Mouse (Mus musculus): Measurements from ENCODE around the gene Keg1. TPM values are rescaled to one million over a fixed set of nuclear protein-coding genes. Genes with fewer than 3 reads are reported as not detected.
"Not testable (repeated sequence)": the region's sequence is repeated elsewhere in the genome, so short reads cannot be mapped to it uniquely, and the experiment has no call there.

The Keg1 gene
- polyA plus RNA-seq, 1 experiment from 2014 or later = not detected

DNA sequence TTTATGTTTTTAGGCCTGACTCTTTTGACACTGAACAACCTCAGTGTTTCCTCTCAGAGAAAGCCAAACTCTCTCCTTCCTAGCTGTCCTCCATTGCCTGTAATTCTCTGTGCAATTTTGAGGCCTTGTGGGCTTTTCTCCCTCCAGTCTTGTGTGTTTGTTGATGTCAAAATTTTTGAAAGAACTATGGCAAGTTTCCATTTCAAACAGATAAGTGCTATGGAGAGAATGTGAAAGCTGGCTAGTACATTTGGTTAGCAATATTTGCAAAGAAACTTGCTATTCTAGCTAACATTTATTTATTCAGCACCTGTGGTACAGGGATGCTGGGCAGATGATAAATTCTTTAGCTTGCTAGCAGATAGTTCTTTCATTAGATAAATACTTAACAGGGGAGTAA, 635 bp downstream of the Keg1 start:
- Histone ChIP-seq H3K9ac (ENCODE audit: low read length) (no peak overlapping the region), H3K4me1 (ENCODE audit: control insufficient read depth, insufficient read depth, low read length) (no peaks in the 10 kb centered on the region), H3K4me3 (ENCODE audit: low read depth, low read length) (no peak overlapping the region), H3K36me3 (ENCODE audit: control insufficient read depth, insufficient read depth, low read length) (no peaks in the 10 kb centered on the region), H3K27ac (ENCODE audit: low read depth, low read length) (no peak overlapping the region), H3K4me2 (ENCODE audit: low read length) (no peak overlapping the region), H3K27me3 (replicated peaks; ENCODE audit: control insufficient read depth, insufficient read depth, low read length) (no peaks in the 10 kb centered on the region), H3K9me3 (replicated peaks; ENCODE audit: control insufficient read depth, low read length) (no peaks in the 10 kb centered on the region)
- DNase-seq (ENCODE audit: low spot score) (no peak), ATAC-seq (no peak)

GRCm38 (mm10) chr19:12708458-12708857, 12.9 kb downstream of the Keg1 start:
- Histone ChIP-seq H3K27me3 (replicated peaks; ENCODE audit: control insufficient read depth, insufficient read depth, low read length) (no peaks in the 10 kb centered on the region), H3K4me2 (ENCODE audit: low read length) (no peak overlapping the region), H3K27ac (ENCODE audit: low read depth, low read length) (no peak overlapping the region), H3K4me1 (ENCODE audit: control insufficient read depth, insufficient read depth, low read length) (no peaks in the 10 kb centered on the region), H3K9me3 (replicated peaks; ENCODE audit: control insufficient read depth, low read length) (no peaks in the 10 kb centered on the region), H3K9ac (ENCODE audit: low read length) (no peak overlapping the region), H3K36me3 (ENCODE audit: control insufficient read depth, insufficient read depth, low read length) (no peaks in the 10 kb centered on the region), H3K4me3 (ENCODE audit: low read depth, low read length) (no peak overlapping the region)
- DNase-seq (ENCODE audit: low spot score) = no peak
- ATAC-seq = no peak
- 84% methylated on average over 2 of the region's 2 CpGs for WGBS

DNA sequence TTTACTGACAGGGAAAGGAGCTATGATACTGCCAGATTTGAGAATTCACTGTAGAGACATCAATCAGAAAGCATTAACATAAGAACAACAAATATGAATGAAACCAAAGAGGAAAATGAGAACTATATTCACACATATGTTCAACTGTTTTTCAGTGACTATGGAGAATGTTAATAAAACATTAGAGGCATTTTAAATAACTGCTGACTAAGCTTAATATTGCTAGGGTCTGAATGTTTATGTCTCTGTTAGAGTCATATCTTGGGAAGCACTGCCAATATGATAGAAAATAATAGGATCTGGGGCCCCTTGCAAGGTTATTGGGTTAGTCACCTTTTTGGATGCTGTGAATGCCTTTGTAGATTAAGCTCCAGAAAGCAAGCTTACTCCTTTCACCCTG, 13.4 kb downstream of the Keg1 start:
- H3K36me3 ChIP-seq (ENCODE audit: control insufficient read depth, insufficient read depth, low read length) = no peaks in the 10 kb centered on the region
- H3K27ac ChIP-seq (ENCODE audit: low read depth, low read length) = no peak overlapping the region
- DNase-seq (ENCODE audit: low spot score) = no peak
- no peak for ATAC-seq
- no peaks in the 10 kb centered on the region for H3K4me1 ChIP-seq (ENCODE audit: control insufficient read depth, insufficient read depth, low read length)
- H3K4me2 ChIP-seq (ENCODE audit: low read length) = no peak overlapping the region
- no peaks in the 10 kb centered on the region for H3K9me3 ChIP-seq (replicated peaks; ENCODE audit: control insufficient read depth, low read length)
- no peak overlapping the region for H3K9ac ChIP-seq (ENCODE audit: low read length)
- H3K4me3 ChIP-seq (ENCODE audit: low read depth, low read length) = no peak overlapping the region
- H3K27me3 ChIP-seq (replicated peaks; ENCODE audit: control insufficient read depth, insufficient read depth, low read length) = no peaks in the 10 kb centered on the region

DNA sequence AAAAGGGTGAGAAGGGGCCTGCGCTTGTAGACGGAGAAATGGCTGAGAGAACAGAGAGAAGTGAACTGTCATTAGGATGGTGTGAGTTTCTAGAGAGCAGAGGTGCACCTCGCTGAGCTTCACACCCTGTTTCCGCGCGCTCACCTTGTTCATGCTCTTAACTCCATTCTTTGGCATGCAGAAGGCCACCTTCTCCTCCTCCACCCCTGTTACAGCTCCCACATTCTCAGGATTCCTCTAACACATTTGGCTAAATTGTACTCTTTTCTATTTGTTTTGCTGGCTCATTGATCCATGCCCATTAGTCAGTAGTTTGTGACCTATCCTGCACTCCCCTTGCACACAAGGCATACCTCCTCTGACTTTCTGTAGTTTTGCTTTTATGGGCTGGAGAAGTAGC, 23.6 kb downstream of the Keg1 start:
- H3K27ac ChIP-seq (ENCODE audit: low read depth, low read length) = no peak overlapping the region
- H3K9ac ChIP-seq (ENCODE audit: low read length) = no peak overlapping the region
- no peak overlapping the region for H3K4me2 ChIP-seq (ENCODE audit: low read length)
- H3K4me3 ChIP-seq (ENCODE audit: low read depth, low read length) = no peak overlapping the region
- no peaks in the 10 kb centered on the region for H3K36me3 ChIP-seq (ENCODE audit: control insufficient read depth, insufficient read depth, low read length)
- 87% methylated on average over 6 of the region's 6 CpGs for WGBS
- no peaks in the 10 kb centered on the region for H3K9me3 ChIP-seq (replicated peaks; ENCODE audit: control insufficient read depth, low read length)
- H3K27me3 ChIP-seq (replicated peaks; ENCODE audit: control insufficient read depth, insufficient read depth, low read length) = no peaks in the 10 kb centered on the region
- H3K4me1 ChIP-seq (ENCODE audit: control insufficient read depth, insufficient read depth, low read length) = no peaks in the 10 kb centered on the region
- no peak for ATAC-seq
- no peak for DNase-seq (ENCODE audit: low spot score)

GRCm38 (mm10) chr19:12720463-12720862, 24.9 kb downstream of the Keg1 start:
- H3K4me2 ChIP-seq (ENCODE audit: low read length) = no peak overlapping the region
- no peaks in the 10 kb centered on the region for H3K36me3 ChIP-seq (ENCODE audit: control insufficient read depth, insufficient read depth, low read length)
- ATAC-seq (no peak), DNase-seq (ENCODE audit: low spot score) (no peak)
- H3K4me3 ChIP-seq (ENCODE audit: low read depth, low read length) = no peak overlapping the region
- H3K4me1 ChIP-seq (ENCODE audit: control insufficient read depth, insufficient read depth, low read length) = no peaks in the 10 kb centered on the region
- no peaks in the 10 kb centered on the region for H3K9me3 ChIP-seq (replicated peaks; ENCODE audit: control insufficient read depth, low read length)
- H3K27me3 ChIP-seq (replicated peaks; ENCODE audit: control insufficient read depth, insufficient read depth, low read length) = no peaks in the 10 kb centered on the region
- H3K9ac ChIP-seq (ENCODE audit: low read length) = no peak overlapping the region
- no peak overlapping the region for H3K27ac ChIP-seq (ENCODE audit: low read depth, low read length)
- WGBS = 77% methylated on average over 2 of the region's 2 CpGs

DNA sequence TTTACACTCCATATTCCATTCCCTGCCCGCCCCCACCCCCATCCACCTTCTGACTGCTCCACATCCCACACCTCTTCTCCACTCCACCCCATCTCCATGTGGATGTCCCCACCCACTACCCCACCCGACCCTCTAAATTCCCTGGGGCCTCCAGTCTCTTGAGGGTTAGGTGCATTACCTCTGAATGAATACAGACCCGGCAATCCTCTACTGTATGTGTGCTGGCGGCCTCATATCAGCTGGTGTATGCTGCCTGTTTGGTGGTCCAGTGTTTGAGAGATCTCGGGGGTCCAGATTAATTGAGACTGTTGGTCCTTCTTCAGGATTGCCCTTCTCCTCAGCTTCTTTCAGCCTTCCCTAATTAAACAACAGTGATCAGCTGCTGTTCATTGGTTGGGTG, 25.3 kb downstream of the Keg1 start:
- not testable (repeated sequence) for H3K4me2 ChIP-seq (ENCODE audit: low read length); DNase-seq (ENCODE audit: low spot score); H3K4me1 ChIP-seq (ENCODE audit: control insufficient read depth, insufficient read depth, low read length); H3K4me3 ChIP-seq (ENCODE audit: low read depth, low read length); H3K9me3 ChIP-seq (replicated peaks; ENCODE audit: control insufficient read depth, low read length); H3K27me3 ChIP-seq (replicated peaks; ENCODE audit: control insufficient read depth, insufficient read depth, low read length); H3K36me3 ChIP-seq (ENCODE audit: control insufficient read depth, insufficient read depth, low read length); H3K27ac ChIP-seq (ENCODE audit: low read depth, low read length); H3K9ac ChIP-seq (ENCODE audit: low read length); ATAC-seq
- WGBS = 91% methylated on average over 5 of the region's 5 CpGs

DNA sequence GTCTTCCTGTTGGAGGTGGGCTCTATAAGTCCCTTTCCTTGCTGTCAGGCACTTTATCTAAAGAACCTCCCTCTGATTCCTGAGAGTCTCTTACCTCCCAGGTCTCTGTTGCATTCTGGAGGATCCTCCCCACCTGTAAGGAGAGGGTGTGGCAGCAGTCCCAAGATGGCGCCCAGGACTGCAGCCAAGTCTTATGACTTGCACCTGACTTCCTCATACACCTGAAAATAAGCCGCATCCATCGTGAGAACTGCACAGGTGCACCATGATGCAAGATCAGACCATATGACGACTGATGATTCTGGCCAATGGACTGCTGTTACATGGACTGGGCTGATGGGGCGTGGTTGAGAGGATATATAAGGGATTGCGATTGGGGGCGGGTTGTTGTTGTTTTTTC, 26.0 kb downstream of the Keg1 start:
- H3K4me1 ChIP-seq (ENCODE audit: control insufficient read depth, insufficient read depth, low read length); H3K36me3 ChIP-seq (ENCODE audit: control insufficient read depth, insufficient read depth, low read length); H3K4me3 ChIP-seq (ENCODE audit: low read depth, low read length); H3K9me3 ChIP-seq (replicated peaks; ENCODE audit: control insufficient read depth, low read length); H3K27ac ChIP-seq (ENCODE audit: low read depth, low read length); H3K27me3 ChIP-seq (replicated peaks; ENCODE audit: control insufficient read depth, insufficient read depth, low read length); H3K4me2 ChIP-seq (ENCODE audit: low read length); DNase-seq (ENCODE audit: low spot score); ATAC-seq; H3K9ac ChIP-seq (ENCODE audit: low read length): not testable (repeated sequence)
- WGBS = 96% methylated on average over 7 of the region's 7 CpGs

DNA sequence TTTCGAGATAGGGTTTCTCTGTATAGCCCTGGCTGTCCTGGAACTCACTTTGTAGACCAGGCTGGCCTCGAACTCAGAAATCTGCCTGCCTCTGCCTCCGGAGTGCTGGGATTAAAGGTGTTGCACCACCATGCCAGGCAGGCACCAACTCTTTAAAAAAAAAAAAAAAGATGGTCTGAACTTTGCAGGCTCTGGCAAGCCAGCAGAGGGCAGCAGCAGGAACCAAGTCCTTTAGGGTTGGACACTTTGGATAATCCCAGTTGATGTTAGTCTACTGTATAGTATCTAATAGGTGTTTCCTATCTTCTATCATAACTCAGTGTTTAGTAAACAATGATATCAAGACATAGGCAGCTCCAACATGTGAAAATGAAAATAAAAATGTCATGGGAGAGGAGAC, 26.7 kb downstream of the Keg1 start:
- Histone ChIP-seq H3K4me1 (ENCODE audit: control insufficient read depth, insufficient read depth, low read length) (no peaks in the 10 kb centered on the region), H3K27me3 (replicated peaks; ENCODE audit: control insufficient read depth, insufficient read depth, low read length) (no peaks in the 10 kb centered on the region), H3K9ac (ENCODE audit: low read length) (no peak overlapping the region), H3K4me3 (ENCODE audit: low read depth, low read length) (no peak overlapping the region), H3K27ac (ENCODE audit: low read depth, low read length) (no peak overlapping the region), H3K36me3 (ENCODE audit: control insufficient read depth, insufficient read depth, low read length) (no peaks in the 10 kb centered on the region), H3K4me2 (ENCODE audit: low read length) (no peak overlapping the region), H3K9me3 (replicated peaks; ENCODE audit: control insufficient read depth, low read length) (no peaks in the 10 kb centered on the region)
- ATAC-seq = no peak
- no peak for DNase-seq (ENCODE audit: low spot score)
- WGBS = 78% methylated on average over 2 of the region's 3 CpGs

DNA sequence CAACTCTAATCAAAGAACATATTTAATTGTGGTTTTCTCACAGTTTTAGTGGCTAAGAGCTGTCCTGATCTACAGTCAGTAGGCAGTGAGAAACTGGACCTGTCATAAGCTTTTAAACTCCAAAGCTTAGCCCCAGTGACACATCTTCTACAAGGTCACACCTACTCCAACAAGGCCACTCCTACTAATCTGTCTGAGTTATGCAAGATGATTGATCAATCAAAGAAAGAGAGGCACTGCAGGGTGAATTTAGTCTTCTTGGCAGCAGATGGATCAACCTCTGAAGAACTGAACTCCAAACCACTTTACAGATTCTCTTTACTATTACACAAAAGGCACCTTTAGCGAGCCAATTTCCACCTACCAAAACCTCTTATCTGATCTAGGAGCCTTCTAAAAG, 30.3 kb downstream of the Keg1 start:
- WGBS = 89% methylated on average over 1 of the region's 1 CpGs
- Histone ChIP-seq H3K27ac (ENCODE audit: low read depth, low read length) (no peak overlapping the region), H3K9ac (ENCODE audit: low read length) (no peak overlapping the region), H3K4me2 (ENCODE audit: low read length) (no peak overlapping the region), H3K4me3 (ENCODE audit: low read depth, low read length) (no peak overlapping the region), H3K9me3 (replicated peaks; ENCODE audit: control insufficient read depth, low read length) (no peaks in the 10 kb centered on the region), H3K4me1 (ENCODE audit: control insufficient read depth, insufficient read depth, low read length) (no peaks in the 10 kb centered on the region), H3K27me3 (replicated peaks; ENCODE audit: control insufficient read depth, insufficient read depth, low read length) (no peaks in the 10 kb centered on the region), H3K36me3 (ENCODE audit: control insufficient read depth, insufficient read depth, low read length) (no peaks in the 10 kb centered on the region)
- DNase-seq (ENCODE audit: low spot score) = no peak
- no peak for ATAC-seq

DNA sequence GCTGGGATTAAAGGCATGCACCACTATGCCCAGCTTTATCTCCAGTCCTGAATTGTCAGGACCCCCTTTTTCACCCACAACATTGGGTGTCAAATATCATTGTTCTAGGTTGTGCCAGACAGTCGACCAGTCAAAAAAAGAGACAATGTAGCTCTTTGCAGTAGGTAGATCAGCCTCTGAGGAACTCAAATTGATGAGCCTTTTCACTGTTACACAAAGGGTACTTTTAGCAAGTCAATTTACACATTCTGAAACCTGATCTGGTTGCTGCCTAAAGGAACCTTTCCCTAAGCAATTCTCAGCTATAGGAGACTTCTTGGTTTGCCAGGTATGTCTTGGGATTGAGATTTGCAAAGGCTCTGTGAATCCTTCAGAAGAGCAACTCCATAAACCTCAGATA, 35.5 kb downstream of the Keg1 start:
- H3K4me3 ChIP-seq (ENCODE audit: low read depth, low read length) = no peak overlapping the region
- no peaks in the 10 kb centered on the region for H3K27me3 ChIP-seq (replicated peaks; ENCODE audit: control insufficient read depth, insufficient read depth, low read length)
- H3K36me3 ChIP-seq (ENCODE audit: control insufficient read depth, insufficient read depth, low read length) = no peaks in the 10 kb centered on the region
- WGBS = 58% methylated on average over 1 of the region's 1 CpGs
- H3K4me2 ChIP-seq (ENCODE audit: low read length) = no peak overlapping the region
- H3K27ac ChIP-seq (ENCODE audit: low read depth, low read length) = no peak overlapping the region
- ATAC-seq (no peak), DNase-seq (ENCODE audit: low spot score) (no peak)
- no peak overlapping the region for H3K9ac ChIP-seq (ENCODE audit: low read length)
- no peaks in the 10 kb centered on the region for H3K4me1 ChIP-seq (ENCODE audit: control insufficient read depth, insufficient read depth, low read length)
- no peaks in the 10 kb centered on the region for H3K9me3 ChIP-seq (replicated peaks; ENCODE audit: control insufficient read depth, low read length)
